Mouse (Mus musculus) effector memory CD4-positive, alpha-beta T cell, adult 5 months (primary cell): Measurements from ENCODE around the gene Rhox3c. TPM values are rescaled to one million over a fixed set of nuclear protein-coding genes. Genes with fewer than 3 reads are reported as not detected.

ENCODE experiments used
- polyA plus RNA-seq: library from polyadenylated mRNA; unstranded; fragments of 100-300 nt; shearing (Covaris generic); gene quantifications from one replicate; pipeline ENCODE4 v1.2.1, GENCODE M21; 2017

The Rhox3c gene
- not detected for polyA plus RNA-seq

GRCm38 (mm10) chrX:37458285-37458684, at the start of gene Rhox3c:
TSS of gene Rhox3c (plus strand) at chrX:37458585.

GRCm38 (mm10) chrX:37411767-37412166, 46.6 kb upstream of the Rhox3c start, which contains the start of gene Rhox2b:
TSS of gene Rhox2b (plus strand) at chrX:37412067.

GRCm38 (mm10) chrX:37432194-37432593, 26.2 kb upstream of the Rhox3c start, which contains the start of gene Rhox4b:
TSS of gene Rhox4b (plus strand) at chrX:37432494.

GRCm38 (mm10) chrX:37453380-37453779, 5.0 kb upstream of the Rhox3c start, which contains the start of gene Rhox2c:
TSS of gene Rhox2c (plus strand) at chrX:37453680.

GRCm38 (mm10) chrX:37480037-37480436, 21.7 kb downstream of the Rhox3c start, which contains the start of gene Rhox4c:
TSS of gene Rhox4c (plus strand) at chrX:37480337.

GRCm38 (mm10) chrX:37514059-37514458, 55.7 kb downstream of the Rhox3c start, which contains the start of gene Rhox4d:
TSS of gene Rhox4d (plus strand) at chrX:37514359.

Other genes starting within 250 kb of the Rhox3c start
- not detected for gene Gm9, start 247.5 kb upstream of the Rhox3c start, polyA plus RNA-seq
- gene Rhox1, start 236.3 kb upstream of the Rhox3c start, polyA plus RNA-seq = not detected
- gene Rhox2a, start 213.6 kb upstream of the Rhox3c start, polyA plus RNA-seq = not detected
- gene Rhox3a, start 208.7 kb upstream of the Rhox3c start, polyA plus RNA-seq = not detected
- gene Rhox4a, start 193.2 kb upstream of the Rhox3c start, polyA plus RNA-seq = not detected
- not detected for gene Rhox3a2, start 78.6 kb upstream of the Rhox3c start, polyA plus RNA-seq
- gene Rhox4a2, start 67.7 kb upstream of the Rhox3c start, polyA plus RNA-seq = not detected
- gene Rhox2b, start 46.5 kb upstream of the Rhox3c start, polyA plus RNA-seq = not detected
- not detected for gene Rhox4b, start 26.1 kb upstream of the Rhox3c start, polyA plus RNA-seq
- not detected for gene Rhox2c, start 4.9 kb upstream of the Rhox3c start, polyA plus RNA-seq
- gene Rhox4c, start 21.8 kb downstream of the Rhox3c start, polyA plus RNA-seq = not detected
- not detected for gene Rhox2d, start 34.8 kb downstream of the Rhox3c start, polyA plus RNA-seq
- gene Rhox4d, start 55.8 kb downstream of the Rhox3c start, polyA plus RNA-seq = not detected
- gene Rhox2e, start 71.9 kb downstream of the Rhox3c start, polyA plus RNA-seq = not detected
- not detected for gene Rhox3e, start 83.4 kb downstream of the Rhox3c start, polyA plus RNA-seq
- gene Rhox4e, start 98.8 kb downstream of the Rhox3c start, polyA plus RNA-seq = 0.61 TPM
- not detected for gene Rhox2f, start 112.8 kb downstream of the Rhox3c start, polyA plus RNA-seq
- not detected for gene Rhox3f, start 122.4 kb downstream of the Rhox3c start, polyA plus RNA-seq
- 0.22 TPM for gene Rhox4f, start 149.1 kb downstream of the Rhox3c start, polyA plus RNA-seq
- not detected for gene Rhox3g, start 170.0 kb downstream of the Rhox3c start, polyA plus RNA-seq
- not detected for gene Rhox2g, start 184.9 kb downstream of the Rhox3c start, polyA plus RNA-seq
- gene Rhox4g, start 192.7 kb downstream of the Rhox3c start, polyA plus RNA-seq = not detected
- not detected for gene Rhox3h, start 210.2 kb downstream of the Rhox3c start, polyA plus RNA-seq
- gene Rhox2h, start 214.7 kb downstream of the Rhox3c start, polyA plus RNA-seq = not detected